Mouse (Mus musculus) adrenal gland, postnatal 10 days (tissue): ENCODE data around the gene Calcoco1. TPM values are rescaled to one million over a fixed set of nuclear protein-coding genes. Genes with fewer than 3 reads are reported as not detected.

Experiments
- DNase-seq: peaks from one replicate; pipeline ENCODE4 v3.0.0; 2021; ENCODE audit warnings: mixed read lengths
- total RNA-seq, 2 experiments: library from RNA; stranded (reverse); gene quantifications; 2 replicates each; pipeline ENCODE4 v1.2.3; 2021

Gene Calcoco1
- total RNA-seq, 2 experiments from 2014 or later = 78.0 to 90.5 TPM

DNA sequence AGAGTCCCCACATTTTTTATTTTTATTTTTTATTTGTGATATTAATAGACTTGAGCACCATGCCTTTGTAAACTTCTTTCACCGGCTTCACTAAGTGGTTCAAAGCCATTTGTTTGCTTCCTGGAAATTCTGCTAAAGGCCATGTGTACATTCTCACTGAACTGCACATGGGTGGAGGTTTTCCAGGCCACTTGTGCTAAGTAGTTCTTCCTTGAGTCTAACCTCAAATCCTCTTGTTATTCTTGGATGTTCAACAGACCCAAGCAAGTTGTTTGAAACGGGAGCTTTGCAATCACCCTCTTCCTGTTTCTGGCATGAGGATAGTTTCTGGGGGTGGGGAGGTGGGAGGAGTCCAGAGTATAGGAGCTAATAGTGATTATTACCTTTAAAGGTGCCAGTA, 16.5 kb upstream of the Calcoco1 start:
- DNase-seq = no peak

DNA sequence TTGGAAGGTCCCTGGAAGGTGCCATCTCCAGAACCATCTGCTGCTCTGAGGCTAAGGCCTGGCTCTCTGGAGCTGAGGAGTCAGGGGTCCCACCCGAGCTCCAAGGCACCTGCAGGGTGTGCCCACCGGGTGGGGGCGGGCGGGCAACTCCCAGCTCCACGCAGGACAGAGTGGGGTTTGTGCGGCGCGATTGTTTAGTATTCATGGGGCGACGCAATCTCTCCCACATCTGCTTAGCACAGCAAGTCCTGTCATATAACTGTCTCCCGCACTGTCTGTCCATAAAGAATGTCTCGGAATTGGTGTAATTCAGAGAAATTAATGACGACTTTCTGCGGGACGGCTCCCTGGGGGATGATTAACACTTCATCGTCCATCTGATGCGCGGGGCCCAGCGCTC, 15.1 kb upstream of the Calcoco1 start:
- no peak for DNase-seq

DNA sequence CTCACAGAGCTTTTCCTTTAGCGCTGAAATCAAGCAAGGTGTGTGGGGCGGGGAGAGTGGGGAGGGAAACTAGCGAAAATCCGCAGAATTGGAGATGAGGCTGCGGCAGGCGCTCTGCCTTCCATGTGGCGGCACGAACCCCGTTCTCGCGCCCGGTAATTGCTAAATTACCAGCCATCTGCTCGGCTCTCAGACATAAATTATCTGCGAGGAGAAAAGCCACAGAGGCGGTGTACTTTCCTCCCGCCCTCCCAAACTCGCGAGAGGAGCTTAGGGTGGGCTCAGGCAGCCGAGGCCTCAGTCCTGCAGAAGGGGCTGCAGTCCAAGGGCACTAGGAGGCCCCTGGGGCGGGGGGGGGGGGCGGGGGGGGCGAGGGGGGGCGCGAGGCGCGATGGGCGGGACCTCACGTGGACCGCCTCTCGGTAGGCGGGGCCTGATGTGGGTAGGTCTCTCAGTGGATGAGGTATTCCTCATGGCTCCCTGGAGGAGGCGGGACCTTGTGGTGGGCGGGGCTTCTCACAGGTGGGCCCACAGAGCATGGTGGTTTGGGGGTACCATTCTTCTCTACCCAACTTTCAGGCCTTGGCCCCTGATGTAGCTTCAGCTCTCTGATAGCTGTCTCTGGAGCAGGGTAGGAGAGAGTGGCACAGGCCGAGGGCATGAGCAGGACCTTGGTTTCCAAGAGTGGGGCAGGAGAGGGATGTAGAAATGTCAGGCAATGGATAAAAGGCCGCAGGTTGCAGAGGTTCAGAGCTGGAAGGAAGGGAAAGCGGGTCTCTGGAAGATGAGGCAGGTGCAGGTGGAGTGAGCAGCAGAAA, 14.4 kb upstream of the Calcoco1 start:
- DNase-seq = peak; percentile 36

DNA sequence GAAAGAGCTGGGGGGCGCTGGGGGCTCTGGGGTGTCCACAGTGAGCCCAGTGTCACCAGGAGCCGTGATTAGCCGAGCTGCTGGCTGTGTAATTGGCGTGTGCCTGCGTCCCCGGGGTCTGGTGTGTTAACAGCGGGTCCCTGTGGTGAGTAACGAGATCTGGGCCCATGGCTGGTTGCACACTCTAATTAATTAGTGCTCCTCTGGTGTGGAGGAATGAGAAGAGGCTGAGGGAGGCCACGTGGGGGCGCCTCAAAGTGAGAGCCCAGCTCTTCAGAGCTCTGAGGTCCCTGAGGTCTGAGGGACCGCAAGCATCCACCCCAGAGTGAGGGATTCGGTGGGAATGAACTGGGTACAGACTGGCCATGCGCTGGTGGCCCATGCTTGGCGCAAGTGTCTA, 13.1 kb upstream of the Calcoco1 start:
- DNase-seq = no peak

DNA sequence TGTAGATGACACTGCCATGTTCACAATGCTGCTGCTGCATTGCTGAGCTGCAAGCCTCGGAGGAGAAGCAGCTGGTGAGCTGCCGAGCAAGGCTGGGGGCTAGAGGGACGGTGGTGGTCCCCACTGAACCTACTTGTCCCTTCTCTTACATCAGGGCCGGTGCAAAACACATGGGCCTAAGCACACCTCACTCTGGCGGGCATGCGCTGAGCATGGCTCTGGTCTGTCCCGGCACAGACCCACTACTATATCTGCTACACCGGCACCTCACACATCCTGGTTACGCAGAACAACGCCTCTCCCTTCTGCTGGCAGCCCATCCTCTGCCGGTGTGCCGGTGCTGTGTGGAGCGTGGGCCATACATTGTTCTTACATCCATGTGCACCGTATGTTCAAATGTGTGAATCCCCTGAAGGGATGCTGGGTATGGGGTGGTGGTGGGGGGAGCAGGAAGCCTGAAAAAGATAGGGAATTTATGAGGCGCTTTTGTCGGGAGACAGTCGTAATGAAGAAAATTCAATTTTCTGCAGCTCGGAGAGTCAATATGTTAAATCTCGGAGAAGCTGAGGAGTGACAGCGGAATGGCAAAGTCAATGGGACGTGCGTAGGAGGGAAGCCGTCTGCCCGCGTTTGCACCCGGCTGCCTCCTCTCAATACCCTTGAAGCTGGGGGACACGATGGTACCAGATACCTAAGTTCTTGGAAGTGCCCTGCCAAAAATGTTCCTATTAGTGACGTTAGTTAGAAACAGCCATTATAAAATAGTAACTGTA, 12.0 kb upstream of the Calcoco1 start:
- no peak for DNase-seq

DNA sequence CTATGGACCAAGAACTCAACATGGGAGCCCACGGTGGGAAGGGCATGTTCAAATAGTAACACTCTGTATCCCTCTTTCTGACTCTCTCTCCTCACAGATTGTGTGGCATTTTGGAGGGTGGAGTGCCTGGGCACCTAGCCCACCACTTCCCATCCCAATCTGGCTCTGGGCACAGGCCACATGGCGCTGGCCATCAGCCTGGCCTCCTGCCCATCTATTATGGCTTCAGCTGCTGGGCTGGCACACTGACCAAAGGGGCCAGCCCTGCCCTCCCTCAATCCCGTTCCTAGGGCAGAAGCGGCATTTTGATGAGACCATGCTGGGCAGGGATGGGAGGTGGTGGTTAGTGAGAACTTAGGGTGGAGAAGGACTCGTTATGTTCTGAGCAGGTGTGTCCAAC, 11.3 kb upstream of the Calcoco1 start:
- no peak for DNase-seq

DNA sequence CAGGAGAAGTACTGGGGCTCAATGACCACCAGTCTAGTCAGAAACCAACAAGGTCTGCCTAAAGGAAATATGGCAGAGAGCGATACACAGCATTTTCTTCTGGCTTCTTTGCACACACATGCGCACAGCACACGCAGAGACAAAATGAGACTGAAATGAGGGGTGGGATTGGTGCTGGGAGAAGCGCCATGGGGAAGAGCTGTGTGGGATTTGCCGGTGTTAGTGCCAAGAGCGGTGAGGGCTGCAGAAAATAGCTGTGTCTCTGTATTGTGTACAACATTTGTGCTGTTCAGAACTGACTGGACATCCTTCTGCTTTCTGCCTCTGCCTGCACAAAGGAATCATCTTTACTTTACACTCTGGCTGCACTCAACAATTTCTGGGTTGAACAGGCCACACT, 10.4 kb upstream of the Calcoco1 start:
- no peak for DNase-seq

DNA sequence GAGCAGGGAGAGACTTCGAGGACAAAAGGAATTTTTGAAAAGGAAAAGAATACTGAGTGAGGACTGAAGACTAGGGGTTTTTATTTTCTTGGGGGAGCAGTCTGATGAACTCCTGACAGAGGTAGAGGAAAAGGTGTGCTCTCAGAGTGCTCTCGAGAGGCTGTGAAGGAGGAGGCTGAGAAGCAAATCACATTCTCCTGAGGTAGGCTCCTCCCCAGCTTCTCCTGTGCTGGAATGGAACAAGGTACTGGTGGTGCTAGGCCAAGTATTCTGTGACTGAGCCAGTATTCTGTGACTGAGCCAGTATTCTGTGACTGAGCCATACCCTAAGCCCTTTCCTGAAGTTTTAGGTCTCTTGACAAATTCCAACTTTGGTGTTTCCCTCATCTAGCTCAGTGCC, 6.0 kb upstream of the Calcoco1 start:
- no peak for DNase-seq

DNA sequence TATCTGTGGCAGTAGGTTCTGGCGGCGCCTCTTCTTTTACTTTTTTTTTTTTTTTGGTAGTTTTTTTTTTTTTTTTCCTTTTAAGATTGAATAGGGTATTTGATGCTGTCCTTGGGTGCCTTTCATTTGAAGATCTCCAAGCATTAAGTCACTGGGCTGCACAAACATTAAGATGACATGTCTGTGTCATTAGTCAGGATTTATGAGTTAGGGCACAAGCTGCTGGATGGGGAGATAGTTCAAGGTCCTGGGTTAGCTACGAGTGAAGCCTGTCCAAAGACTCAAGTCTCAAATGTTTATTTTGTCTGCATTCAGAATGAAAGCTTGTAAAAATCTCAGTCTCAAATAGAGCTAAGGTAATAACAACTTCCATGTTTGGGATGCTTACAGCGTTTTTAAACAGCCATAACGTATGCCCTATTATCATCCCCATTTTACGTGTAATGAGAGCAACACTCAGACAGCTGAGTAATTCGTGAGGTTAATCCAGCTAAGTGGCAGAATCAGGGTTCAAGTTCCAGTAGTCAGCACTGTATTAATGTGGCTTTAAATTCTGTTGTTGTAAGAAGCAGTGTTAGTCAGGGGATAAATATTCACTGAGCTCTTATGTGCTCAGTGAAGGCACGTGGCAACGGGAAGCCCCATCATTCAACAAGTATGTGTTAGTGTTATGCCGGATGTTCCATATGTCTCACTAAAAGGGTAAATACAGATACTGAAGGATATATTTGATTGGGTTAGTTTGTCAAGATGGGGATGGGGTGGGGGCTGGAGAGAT, 1.6 kb upstream of the Calcoco1 start:
- DNase-seq = no peak

DNA sequence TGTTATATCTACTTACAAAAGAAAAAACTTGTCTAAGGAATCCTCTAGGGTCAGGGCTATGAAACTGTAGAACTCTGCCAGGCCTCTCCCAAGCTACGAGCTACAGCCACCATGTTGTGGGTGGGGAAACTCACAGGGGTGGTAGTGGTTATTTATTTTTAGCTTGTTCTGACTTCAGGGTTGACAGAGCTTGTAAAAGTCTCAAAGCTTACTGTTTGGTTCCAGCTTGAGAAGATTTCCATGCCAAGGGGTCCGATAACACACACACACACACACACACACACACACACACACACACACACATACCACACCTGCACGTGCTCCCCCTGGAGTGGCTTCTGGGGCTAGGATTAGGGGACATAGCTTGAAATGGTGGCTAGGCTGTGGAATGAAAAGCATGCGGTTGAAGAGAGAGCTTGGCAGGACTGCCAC, 538 bp upstream of the Calcoco1 start:
- DNase-seq = no peak

DNA sequence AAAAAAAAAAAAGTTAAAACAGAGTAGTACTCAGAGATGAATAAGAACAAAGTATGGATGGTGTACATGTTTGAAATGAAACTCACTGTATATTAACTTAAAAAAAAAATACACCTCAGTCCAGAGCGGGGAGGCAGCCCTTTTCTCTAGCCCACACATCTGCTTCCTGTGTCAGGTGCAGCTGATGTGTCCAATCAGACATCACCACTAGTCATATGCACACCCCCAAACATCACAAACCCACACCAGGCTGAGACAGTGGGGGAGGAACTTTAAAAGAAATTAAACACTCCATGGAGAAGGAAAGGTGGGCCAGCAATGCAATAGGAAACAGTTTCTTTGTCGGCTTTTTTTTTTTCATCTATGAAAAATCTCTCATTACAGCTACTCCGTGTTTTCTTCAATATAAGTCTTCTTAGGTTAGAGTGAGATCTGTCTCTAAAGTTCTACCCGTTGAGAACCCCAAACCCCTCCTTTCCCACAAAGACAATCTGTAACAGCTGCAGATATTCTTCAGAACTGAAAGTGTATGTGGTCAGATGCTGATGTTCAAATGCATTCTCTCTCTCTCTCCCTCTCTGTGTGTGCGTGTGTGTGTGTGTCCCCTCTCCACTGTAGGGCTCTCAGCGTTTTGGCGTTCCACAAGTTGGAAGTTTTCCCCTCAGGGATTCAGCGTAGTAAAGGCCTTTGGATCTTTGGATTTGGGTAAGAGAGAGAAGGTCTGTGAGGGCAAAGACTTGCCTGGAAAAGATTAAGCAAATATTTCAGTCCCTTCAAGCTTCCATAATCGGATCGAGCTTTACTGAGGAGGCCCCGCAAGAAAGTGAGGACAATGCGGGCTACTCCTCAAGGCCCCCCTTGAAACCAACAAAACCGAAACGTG, 721 bp downstream of the Calcoco1 start:
- DNase-seq = no peak

DNA sequence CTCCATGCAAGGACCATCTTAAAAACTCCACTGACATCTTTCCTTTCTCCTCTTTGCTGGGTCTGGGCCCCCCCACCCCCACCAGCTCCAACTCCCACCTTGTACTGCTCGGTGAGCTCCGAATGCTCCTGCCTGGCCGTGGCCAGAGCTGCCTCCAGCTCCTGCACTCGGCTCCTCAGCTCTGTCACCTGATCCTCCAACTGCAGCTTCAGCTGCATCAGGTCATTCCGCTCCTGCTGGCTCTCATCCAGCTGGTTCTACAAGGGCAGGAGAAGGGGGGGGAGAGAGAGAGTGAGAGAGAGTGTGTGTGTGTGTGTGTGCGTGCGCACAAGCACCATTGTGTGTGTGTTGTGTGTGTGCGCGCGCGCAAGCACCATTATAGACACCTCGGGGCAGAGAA, 5.8 kb downstream of the Calcoco1 start:
- peak; percentile 61 for DNase-seq

DNA sequence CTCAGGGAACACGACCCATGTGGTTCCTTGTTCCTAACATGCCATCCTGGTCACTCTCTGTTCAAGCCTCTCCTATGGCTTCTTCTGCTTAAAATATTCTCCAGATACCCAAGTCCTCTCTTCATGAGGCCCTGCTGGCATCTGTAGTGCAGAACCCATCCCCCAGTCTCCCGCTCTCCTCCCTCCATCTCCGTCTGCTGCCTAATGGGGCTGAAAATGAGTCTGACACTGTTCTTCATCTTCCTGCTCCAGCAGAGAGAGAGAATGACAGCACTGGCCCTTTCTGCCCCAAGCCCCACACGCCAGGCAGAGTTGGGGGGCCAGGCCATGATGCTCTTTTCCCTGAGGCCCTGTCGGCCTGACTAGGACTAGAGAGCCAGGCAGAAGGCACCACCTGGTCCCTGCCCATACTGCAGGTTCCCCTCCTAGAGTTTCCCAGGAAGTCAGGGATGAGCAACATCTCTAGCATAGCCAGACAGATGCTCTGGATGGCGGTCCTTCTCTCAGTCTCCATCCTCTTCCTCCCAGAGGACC, 14.2 kb downstream of the Calcoco1 start:
- no peak for DNase-seq

DNA sequence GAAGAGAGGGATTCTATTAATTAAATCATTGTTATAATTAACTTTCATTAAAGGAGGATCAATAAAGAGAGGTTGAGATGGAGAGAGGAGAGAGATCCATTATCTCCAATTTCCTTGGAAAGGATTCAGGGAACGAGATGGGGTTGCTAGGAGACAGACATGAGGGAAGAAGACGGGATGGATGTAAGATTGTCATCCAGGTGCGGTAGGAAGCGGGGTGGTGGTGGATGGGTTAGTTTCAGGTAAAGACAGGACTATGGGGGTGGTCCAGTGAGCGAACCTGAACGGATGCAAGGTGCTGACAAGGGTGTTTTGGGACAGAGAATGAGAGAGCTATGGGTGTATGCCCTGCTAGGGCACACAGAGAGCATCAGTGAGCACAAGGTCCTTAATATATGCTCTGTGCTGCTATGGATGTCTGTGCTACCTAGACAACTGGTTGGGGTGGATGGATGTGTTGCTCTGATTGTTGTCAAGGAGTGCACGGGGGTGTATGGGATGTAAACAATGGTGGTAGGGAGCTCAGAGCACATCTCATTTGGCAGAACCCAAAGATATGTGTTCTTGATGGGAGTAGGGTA, 16.0 kb downstream of the Calcoco1 start:
- no peak for DNase-seq

DNA sequence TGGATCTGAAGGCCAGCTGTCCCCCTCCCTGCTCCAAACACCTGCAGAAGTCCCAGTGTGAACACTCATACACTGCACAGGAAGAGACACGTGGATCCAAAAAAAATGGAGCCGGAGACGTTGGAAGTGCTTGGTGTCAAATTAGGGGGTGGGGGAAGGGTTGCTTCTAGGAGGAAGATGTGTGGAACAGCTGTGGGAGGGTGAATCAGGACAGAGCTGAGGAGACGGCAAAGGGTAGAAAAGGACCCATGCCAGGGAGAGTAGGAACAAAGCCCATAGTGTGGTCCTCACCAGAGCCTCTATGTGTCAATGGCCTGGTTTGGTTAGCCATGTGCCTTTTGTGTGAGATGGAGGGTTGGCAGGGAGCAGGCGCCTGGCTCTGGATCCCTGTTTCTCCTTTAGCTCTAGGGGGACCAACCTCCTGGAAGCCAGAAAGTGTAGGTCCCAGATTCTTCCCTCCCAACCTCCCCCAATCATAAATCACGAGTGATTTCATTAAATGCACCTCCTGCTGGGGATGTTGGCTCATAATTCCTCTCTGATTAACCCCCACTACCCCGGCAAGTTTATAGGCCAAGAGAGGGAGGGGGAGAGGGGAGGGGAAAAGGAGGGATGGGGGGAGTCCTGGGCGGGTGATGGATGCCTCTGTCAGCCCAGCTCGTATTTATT, 16.6 kb downstream of the Calcoco1 start:
- DNase-seq = no peak

DNA sequence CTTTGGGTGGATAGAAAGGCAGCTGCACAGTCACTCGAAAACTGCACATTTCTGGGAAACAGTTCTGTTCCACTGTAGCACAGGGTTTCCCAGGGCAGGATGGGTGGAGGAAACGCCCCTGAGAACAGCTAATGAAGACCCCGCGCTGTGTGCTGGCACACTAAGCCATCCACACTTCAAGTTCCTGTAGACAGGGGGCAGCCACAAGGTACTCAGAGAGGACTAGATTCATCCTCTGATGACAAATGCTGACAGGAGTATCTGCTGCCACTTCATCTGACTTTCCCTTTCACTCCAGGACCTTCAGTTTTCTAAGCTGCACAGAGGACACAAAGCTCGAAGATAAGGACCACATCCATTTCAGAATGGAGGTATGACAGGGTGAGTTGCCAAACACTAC, 17.2 kb downstream of the Calcoco1 start:
- DNase-seq = no peak

DNA sequence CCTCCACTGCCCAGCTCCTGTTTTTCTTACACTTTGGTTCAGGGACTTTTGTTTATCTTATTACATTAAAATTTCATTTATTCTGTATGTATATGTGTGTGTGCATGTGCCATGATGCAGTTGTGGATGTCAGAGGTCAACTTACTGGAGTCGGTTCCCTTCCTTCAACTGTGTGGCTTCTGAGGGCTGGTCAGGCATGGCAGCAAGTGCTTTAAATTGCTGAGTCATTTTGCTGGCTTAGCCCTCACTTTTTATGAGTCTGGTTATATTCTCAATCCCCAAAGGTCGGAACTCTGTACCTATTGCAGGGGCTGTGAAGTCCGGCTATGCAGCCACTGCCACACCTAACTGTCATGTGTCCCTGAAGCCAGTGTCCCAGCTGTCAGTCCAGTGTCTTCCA, 19.0 kb downstream of the Calcoco1 start:
- DNase-seq = no peak

DNA sequence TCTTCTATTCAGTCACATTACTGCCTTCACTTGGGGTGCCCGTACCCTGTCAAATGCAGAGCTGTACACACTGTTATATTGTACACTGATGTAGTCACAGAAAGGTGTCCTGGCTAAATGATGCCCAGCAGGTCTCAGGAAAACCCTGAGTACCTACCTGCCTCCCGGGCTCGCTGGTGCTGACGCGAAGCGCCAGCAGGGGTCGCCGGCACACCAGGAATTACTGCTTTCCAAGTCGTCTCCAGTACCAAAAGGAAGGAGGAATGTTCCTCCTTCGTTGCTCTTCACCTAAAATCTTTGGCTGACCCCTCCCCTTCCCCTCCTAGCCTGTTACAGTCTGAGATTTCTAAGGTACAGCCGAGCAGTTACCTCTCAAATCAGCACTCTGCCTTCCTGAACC, 23.8 kb downstream of the Calcoco1 start:
- DNase-seq = peak; percentile 90

DNA sequence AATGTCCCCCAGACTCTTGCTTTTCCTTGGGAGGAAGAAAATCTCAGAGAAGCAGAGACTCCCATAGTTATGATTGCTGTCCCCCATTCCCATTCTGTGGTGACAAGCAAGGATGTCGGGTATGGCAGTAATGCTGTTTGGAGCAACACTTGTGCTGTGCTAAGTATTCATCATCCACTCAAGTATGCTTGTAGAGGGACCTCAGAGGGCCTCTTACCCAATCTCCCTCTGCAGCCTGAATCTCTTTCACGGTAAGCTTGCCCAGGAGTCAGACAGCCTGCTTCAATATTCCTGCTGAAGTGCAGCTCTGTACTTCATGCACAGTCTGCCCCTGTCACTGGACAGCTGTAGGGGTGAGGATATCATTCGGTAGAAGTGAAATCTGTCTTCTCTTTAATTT, 25.1 kb downstream of the Calcoco1 start:
- DNase-seq = no peak

DNA sequence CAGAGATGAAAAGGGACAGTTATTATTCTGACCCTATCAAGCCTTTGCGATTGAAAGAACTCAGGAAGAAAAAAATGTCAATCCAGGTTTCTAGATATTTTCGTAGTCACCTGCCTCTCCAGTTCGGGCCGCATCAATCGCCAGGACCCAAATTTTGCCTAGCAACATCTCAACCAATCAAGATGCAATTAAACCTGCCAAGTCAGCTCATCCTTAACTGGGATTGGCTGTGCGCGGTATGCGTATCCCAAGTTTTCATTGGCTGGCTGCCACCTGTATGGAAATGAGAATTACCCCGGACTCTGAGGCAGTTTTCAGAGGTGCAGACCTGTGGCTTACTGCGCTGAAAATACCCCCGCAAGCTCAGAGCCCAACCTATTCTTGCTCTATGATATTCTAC, 28.4 kb downstream of the Calcoco1 start:
- peak; percentile 73 for DNase-seq

DNA sequence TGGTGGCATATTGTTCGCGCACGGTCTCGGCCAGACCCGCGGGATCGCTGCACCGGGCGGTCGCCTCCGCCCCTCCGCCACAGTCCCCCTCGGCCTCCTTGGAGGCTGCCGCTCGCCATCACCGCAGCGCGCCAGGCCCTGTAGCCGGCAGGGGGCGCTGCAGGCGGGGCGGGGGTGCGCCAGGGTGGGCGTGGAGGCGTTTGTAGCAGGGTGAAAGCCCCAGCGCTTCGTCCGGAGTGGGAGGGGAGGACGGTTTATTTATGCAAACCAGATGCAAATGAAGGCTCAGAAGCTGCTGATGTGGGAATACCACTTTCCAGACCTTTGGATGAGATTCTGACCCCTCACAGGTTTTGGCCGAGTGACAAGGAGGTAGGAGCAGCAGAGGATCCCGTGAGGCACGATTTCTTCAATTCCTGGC, 29.0 kb downstream of the Calcoco1 start:
- DNase-seq = peak; percentile 77
